Mouse (Mus musculus) adrenal gland, adult 10 weeks (tissue): ENCODE results near the gene Rnf126. TPM values are rescaled to one million over a fixed set of nuclear protein-coding genes. Genes with fewer than 3 reads are reported as not detected.

ENCODE experiments used
- polyA plus RNA-seq: library from polyadenylated mRNA; stranded (reverse); fragments of 350-450 nt; fragmentation: Illumina TruSeq; extraction: RNeasy Lipid Tissue Mini Kit (QIAGEN cat#74804); gene quantifications from one replicate; pipeline ENCODE4 v1.2.3, GENCODE M21; 2014; ENCODE audit warnings: low read depth, low replicate concordance

Gene Rnf126
- 0.58 TPM for polyA plus RNA-seq

DNA sequence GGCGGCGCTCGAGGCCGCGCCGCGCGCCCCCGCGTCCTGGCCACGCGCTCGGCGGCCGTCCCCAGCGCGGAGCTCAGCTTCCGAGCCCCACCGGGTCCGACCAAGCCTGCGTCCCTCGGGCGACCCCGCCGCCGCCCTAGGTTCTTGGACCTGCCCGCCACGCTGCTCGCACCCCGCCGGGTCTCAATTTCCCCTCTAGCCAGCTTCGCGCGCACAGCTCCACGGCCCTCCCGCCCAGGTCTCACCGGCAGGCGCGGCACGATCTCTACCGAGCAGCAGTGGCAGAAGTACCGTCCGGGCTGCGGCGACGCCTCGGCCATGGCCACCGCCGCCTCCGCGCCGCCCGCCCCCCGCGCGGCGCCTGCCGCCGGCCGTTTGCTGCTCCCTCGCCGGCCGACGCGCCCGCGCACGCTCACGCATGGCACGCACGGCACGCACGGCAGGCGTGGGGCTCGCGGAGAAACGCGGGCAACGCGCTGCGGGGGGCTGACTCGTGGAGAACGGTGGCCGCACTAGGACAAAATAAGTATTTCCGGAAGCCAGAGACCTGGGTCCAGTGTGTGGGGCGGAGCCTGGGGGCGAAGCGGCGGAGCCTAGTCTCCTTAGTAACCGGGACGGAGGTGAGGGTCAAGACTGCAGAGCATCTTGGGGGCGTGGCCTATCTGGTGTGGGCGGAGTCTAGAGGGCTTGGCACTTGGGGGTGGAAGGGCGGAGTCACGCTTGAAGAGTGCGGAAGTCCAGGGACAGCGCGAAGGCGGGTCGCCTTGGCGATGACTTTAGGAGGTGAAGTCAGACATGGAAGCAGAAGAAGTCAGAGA lies at the start of gene Rnf126:
Gene Rnf126, minus strand, starts transcription at position 445 of the 818 bp plus-strand sequence.

DNA sequence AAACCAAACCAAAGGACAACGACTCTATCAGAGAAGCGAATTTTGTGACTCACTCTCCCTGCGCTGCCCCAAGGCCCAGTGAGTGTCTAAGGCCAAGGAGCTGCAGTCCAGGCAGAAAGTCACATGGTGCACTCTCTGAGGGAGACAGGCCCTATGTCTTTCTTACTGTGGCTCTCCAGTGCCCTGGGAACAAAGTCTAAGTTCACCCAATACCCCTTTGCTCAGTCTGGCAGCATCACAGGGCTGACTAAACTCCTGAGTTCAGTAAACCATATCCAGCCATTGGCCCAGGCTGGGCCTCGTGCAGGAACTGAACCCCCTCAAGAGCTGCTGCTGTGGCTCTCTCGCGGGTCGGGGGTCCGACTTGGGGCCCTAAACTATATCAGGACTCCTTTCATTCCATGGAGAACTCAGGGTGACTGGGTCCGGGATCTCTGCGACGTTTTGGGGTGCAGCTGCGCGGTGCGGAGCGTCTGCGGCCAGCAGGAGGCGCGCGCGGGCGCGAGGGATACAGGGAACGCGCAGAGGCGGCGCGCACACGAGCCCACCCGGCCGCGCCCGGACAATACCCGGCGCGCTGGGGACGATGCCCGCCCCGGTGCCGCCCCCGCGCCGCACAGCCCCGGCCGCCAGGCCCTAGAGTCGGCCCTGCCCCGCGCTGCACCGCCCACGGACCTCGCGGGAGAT lies 26.4 kb upstream of the Rnf126 start, which contains the start of gene Palm:
Gene Palm, plus strand, starts transcription at position 522 of the 687 bp plus-strand sequence.

DNA sequence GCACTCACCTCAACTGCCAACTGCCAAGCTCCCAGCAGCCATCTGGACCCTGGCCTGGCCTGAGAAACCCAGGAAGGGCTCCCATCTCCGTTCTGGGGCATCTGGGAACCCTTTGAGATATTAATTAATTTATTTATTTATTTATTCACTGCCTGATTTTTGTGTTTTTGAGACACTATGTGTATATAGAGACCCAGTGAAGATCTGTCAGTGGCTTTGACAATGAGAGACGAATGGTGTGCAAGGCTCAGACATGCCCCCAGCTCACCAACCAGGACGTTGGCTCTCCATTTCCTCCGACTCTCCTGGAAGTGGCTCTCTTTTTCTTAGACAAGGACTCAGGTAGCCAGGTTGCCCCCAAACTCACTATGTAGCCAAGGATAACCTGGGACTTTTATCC lies 24.1 kb upstream of the Rnf126 start, which contains the start of gene Prss57:
Gene Prss57, minus strand, starts transcription at position 101 of the 400 bp plus-strand sequence.

DNA sequence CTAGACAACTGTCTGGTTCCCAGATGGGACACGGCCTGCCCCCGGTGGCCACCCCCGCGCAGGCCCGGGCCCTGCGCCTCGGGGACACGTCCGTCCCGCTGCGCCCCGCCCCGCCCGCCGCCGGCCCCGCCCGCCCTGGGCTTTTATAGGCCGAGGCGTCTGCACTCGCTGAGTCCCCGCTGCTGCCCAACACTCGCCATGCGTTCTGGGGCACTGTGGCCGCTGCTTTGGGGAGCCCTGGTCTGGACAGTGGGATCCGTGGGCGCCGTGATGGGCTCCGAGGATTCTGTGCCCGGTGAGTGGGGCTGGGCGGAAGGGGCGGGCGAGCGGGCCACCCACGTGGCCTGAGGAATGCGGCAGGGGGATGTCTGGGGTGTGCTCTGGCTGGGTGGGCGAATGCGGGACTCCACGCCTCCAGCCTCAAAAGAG lies 10.4 kb upstream of the Rnf126 start, which contains the start of gene Fstl3:
Gene Fstl3, plus strand, starts transcription at position 170 of the 429 bp plus-strand sequence.

DNA sequence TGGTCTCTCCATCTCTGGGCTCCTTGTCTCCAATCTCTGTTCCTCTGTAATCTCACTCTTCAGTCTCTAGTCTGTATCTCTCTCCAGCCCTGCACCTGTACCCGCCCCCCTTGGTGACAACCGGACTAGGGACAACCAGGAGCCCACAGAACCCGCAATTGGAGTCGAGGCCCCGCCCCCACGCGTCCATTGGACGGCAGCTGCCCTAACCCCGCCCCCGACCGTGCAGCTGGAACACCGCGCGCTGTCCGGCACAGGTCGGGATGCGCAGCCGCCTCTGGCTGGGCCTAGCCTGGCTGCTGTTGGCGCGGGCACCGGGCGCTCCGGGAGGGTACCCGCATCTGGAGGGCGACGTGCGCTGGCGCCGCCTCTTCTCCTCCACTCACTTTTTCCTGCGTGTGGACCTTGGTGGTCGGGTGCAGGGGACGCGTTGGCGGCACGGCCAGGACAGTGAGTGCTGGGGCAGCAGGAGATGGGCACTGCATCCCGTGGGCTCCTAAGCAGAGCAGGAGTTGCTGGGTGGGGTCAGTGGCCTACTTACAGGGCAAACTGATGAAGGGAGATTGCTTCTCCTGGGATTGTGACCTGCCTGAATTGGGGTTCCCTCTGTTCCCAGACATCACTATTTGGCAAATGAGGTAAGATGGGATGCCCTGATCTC lies 11.8 kb downstream of the Rnf126 start, which contains the start of gene Fgf22:
Gene Fgf22, plus strand, starts transcription at position 221 of the 661 bp plus-strand sequence.

DNA sequence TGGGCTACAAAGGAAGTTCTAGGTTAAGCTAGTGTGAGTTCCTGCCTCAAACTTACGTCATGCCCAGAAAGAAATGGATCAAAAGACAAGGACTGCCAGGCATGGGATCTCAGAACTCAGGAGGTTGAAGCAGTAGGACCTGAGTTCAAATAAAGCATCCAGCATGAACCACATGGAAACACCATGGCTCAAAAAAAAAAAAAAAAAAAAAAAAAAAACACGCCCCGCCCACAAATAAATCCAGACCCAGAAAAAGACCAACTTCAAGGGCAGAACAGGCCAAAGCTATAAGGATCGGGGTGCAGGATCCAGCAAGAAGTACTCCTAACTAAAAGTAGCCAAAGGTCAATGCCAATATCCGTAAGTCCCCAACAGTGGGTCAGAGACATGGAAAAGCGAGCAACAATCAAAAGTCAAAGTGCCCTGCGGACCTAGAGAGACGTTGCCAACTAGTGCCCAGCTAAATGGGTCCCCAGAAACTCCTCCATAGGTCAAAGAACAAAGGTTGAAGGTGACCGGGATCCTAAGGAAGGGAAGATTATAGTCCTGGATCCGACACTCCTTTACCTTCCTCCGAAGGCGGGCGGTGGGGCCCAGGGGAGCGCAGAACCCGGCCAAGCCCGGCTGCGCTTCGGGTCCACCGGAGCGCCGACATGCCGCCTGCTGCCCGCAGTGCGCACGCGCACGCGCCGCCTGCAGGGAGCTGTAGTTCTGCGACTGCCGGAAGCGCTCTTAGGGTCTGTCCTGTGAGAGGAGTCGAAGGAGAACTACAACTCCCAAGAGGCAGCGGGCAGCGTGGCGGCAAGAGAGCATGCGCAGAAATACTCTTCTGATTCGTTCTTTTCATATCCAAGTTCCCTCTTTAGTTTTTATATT lies 20.6 kb downstream of the Rnf126 start, which contains the start of gene Polrmt:
Gene Polrmt, minus strand, starts transcription at position 684 of the 876 bp plus-strand sequence.

DNA sequence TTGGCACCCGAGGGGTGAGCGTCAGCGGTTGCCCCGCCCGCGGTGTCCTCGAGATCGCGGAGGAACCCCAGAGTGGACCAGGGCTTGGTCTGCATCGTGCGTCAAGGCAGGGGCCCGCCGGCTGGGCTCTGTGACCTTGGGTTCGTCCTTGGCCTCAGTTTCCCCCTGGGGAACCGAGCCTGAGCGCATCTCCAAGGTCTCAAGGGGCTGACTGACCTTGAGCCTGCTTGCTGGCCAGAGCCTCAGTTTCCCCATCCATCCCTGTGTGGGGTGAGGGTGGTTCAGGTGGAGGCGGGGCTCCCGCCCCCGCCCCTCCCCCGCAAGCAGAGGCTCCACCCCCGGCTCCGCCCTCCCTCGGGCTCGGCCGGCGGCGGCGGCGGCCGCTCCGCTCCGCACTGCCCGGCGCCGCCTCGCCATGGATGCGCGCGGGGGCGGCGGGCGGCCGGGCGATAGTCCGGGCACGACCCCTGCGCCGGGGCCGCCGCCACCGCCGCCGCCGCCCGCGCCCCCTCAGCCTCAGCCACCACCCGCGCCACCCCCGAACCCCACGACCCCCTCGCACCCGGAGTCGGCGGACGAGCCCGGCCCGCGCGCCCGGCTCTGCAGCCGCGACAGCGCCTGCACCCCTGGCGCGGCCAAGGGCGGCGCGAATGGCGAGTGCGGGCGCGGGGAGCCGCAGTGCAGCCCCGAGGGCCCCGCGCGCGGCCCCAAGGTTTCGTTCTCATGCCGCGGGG lies 50.3 kb downstream of the Rnf126 start, which contains the start of gene Hcn2:
Gene Hcn2, plus strand, starts transcription at position 381 of the 734 bp plus-strand sequence.

Other genes with a start within 250 kb of the Rnf126 start
- 1.7 TPM for gene Plpp2, start 233.2 kb downstream of the Rnf126 start, polyA plus RNA-seq
- not detected for gene Mier2, start 211.8 kb downstream of the Rnf126 start, polyA plus RNA-seq
- not detected for gene Theg, start 179.6 kb downstream of the Rnf126 start, polyA plus RNA-seq
- not detected for gene C2cd4c, start 152.9 kb downstream of the Rnf126 start, polyA plus RNA-seq
- gene Shc2, start 129.0 kb downstream of the Rnf126 start, polyA plus RNA-seq = 1.1 TPM
- gene Odf3l2, start 121.2 kb downstream of the Rnf126 start, polyA plus RNA-seq = not detected
- not detected for gene Madcam1, start 102.4 kb downstream of the Rnf126 start, polyA plus RNA-seq
- not detected for gene Tpgs1, start 97.6 kb downstream of the Rnf126 start, polyA plus RNA-seq
- gene Cdc34, start 84.8 kb downstream of the Rnf126 start, polyA plus RNA-seq = not detected
- gene Gzmm, start 77.9 kb downstream of the Rnf126 start, polyA plus RNA-seq = not detected
- 289 TPM for gene Bsg, start 62.5 kb downstream of the Rnf126 start, polyA plus RNA-seq
- not detected for gene Hcn2, start 50.3 kb downstream of the Rnf126 start, polyA plus RNA-seq
- not detected for gene Polrmt, start 20.4 kb downstream of the Rnf126 start, polyA plus RNA-seq
- not detected for gene Fgf22, start 11.9 kb downstream of the Rnf126 start, polyA plus RNA-seq
- gene Fstl3, start 10.3 kb upstream of the Rnf126 start, polyA plus RNA-seq = 6.9 TPM
- not detected for gene Prss57, start 24.0 kb upstream of the Rnf126 start, polyA plus RNA-seq
- gene Palm, start 26.6 kb upstream of the Rnf126 start, polyA plus RNA-seq = 0.93 TPM
- not detected for gene Misp, start 54.0 kb upstream of the Rnf126 start, polyA plus RNA-seq
- gene Ptbp1, start 87.5 kb upstream of the Rnf126 start, polyA plus RNA-seq = 69.8 TPM
- not detected for gene Prtn3, start 107.5 kb upstream of the Rnf126 start, polyA plus RNA-seq
- gene Plppr3, start 107.7 kb upstream of the Rnf126 start, polyA plus RNA-seq = not detected
- gene Elane, start 119.3 kb upstream of the Rnf126 start, polyA plus RNA-seq = not detected
- 14.9 TPM for gene Cfd, start 123.9 kb upstream of the Rnf126 start, polyA plus RNA-seq
- gene Med16, start 142.0 kb upstream of the Rnf126 start, polyA plus RNA-seq = not detected
- gene Gm26602, start 143.9 kb upstream of the Rnf126 start, polyA plus RNA-seq = not detected
- gene Kiss1r, start 150.0 kb upstream of the Rnf126 start, polyA plus RNA-seq = not detected
- gene R3hdm4, start 154.3 kb upstream of the Rnf126 start, polyA plus RNA-seq = 8.8 TPM
- 1.9 TPM for gene Arid3a, start 160.1 kb upstream of the Rnf126 start, polyA plus RNA-seq
- gene Wdr18, start 193.2 kb upstream of the Rnf126 start, polyA plus RNA-seq = 1.2 TPM
- gene Grin3b, start 203.8 kb upstream of the Rnf126 start, polyA plus RNA-seq = not detected
- gene Tmem259, start 217.4 kb upstream of the Rnf126 start, polyA plus RNA-seq = 0.64 TPM
- gene Cnn2, start 221.6 kb upstream of the Rnf126 start, polyA plus RNA-seq = 4.3 TPM
- 0.58 TPM for gene Abca7, start 229.5 kb upstream of the Rnf126 start, polyA plus RNA-seq
- not detected for gene Arhgap45, start 249.7 kb upstream of the Rnf126 start, polyA plus RNA-seq